Mouse (Mus musculus): ENCODE data around the gene Aplp2. TPM values are rescaled to one million over a fixed set of nuclear protein-coding genes. Genes with fewer than 3 reads are reported as not detected.
"Not testable (repeated sequence)": the region's sequence is repeated elsewhere in the genome, so short reads cannot be mapped to it uniquely, and the experiment has no call there.

Gene Aplp2
- polyA plus RNA-seq, 1 experiment from 2014 or later = 313 TPM

GRCm38 (mm10) chr9:31181291-31182085 is 30.1 kb downstream of the Aplp2 start:
- 86% methylated on average over 10 of the region's 10 CpGs for WGBS
- H3K4me1 ChIP-seq (ENCODE audit: control insufficient read depth, insufficient read depth, low read length) = no peaks in the 10 kb centered on the region
- DNase-seq (no peak), ATAC-seq (ENCODE audit: low FRiP score, low TSS enrichment) (no peak)
- H3K9me3 ChIP-seq (ENCODE audit: control insufficient read depth, low read length) = no peaks in the 10 kb centered on the region
- H3K4me2 ChIP-seq (ENCODE audit: low read length) = no peak overlapping the region
- H3K4me3 ChIP-seq (replicated peaks; ENCODE audit: low read depth, low read length) = no peak overlapping the region
- H3K27ac ChIP-seq (replicated peaks; ENCODE audit: low read depth, low read length) = no peak overlapping the region
- H3K9ac ChIP-seq (replicated peaks; ENCODE audit: low read length) = no peak overlapping the region
- peaks cover 4% of the 10 kb centered on the region; the same call in 1 of the 2 replicates for H3K36me3 ChIP-seq (ENCODE audit: control insufficient read depth, insufficient read depth, low read length)
- no peaks in the 10 kb centered on the region for H3K27me3 ChIP-seq (ENCODE audit: control insufficient read depth, insufficient read depth, low read length)

- H3K27ac ChIP-seq (replicated peaks; ENCODE audit: low read depth, low read length) = 0 out of 2 replicates have a peak overlapping the region, but pooled peaks have one; percentile 20
- DNase-seq = no peak
- H3K9me3 ChIP-seq (ENCODE audit: control insufficient read depth, low read length) = no peaks in the 10 kb centered on the region
- H3K4me3 ChIP-seq (replicated peaks; ENCODE audit: low read depth, low read length) = no peak overlapping the region
- H3K4me1 ChIP-seq (ENCODE audit: control insufficient read depth, insufficient read depth, low read length) = no peaks in the 10 kb centered on the region
- H3K9ac ChIP-seq (replicated peaks; ENCODE audit: low read length) = no peak overlapping the region
- ATAC-seq (ENCODE audit: low FRiP score, low TSS enrichment) = no peak
- WGBS = 92% methylated on average over 6 of the region's 6 CpGs
- peaks cover 16% of the 10 kb centered on the region for H3K36me3 ChIP-seq (ENCODE audit: control insufficient read depth, insufficient read depth, low read length)
- H3K27me3 ChIP-seq (ENCODE audit: control insufficient read depth, insufficient read depth, low read length) = no peaks in the 10 kb centered on the region
- H3K4me2 ChIP-seq (ENCODE audit: low read length) = no peak overlapping the region
Measured at GRCm38 (mm10) chr9:31177692-31178091, 33.9 kb downstream of the Aplp2 start.

GRCm38 (mm10) chr9:31176379-31177130 is 35.1 kb downstream of the Aplp2 start:
- Histone ChIP-seq H3K9me3 (ENCODE audit: control insufficient read depth, low read length) (no peaks in the 10 kb centered on the region), H3K4me2 (ENCODE audit: low read length) (no peak overlapping the region), H3K9ac (replicated peaks; ENCODE audit: low read length) (no peak overlapping the region), H3K27me3 (ENCODE audit: control insufficient read depth, insufficient read depth, low read length) (no peaks in the 10 kb centered on the region), H3K27ac (replicated peaks; ENCODE audit: low read depth, low read length) (no peak overlapping the region), H3K36me3 (ENCODE audit: control insufficient read depth, insufficient read depth, low read length) (peaks cover 17% of the 10 kb centered on the region), H3K4me3 (replicated peaks; ENCODE audit: low read depth, low read length) (no peak overlapping the region), H3K4me1 (ENCODE audit: control insufficient read depth, insufficient read depth, low read length) (no peaks in the 10 kb centered on the region)
- ATAC-seq (ENCODE audit: low FRiP score, low TSS enrichment) (0 out of 2 replicates have a peak, but pooled peaks have one; percentile 53), DNase-seq (peak; percentile 57)
- 84% methylated on average over 8 of the region's 8 CpGs for WGBS

GRCm38 (mm10) chr9:31175978-31176377 is 35.6 kb downstream of the Aplp2 start:
- WGBS = 92% methylated on average over 3 of the region's 3 CpGs
- DNase-seq = no peak
- no peaks in the 10 kb centered on the region for H3K4me1 ChIP-seq (ENCODE audit: control insufficient read depth, insufficient read depth, low read length)
- peaks cover 22% of the 10 kb centered on the region for H3K36me3 ChIP-seq (ENCODE audit: control insufficient read depth, insufficient read depth, low read length)
- H3K27me3 ChIP-seq (ENCODE audit: control insufficient read depth, insufficient read depth, low read length) = no peaks in the 10 kb centered on the region
- H3K4me3 ChIP-seq (replicated peaks; ENCODE audit: low read depth, low read length) = no peak overlapping the region
- no peaks in the 10 kb centered on the region for H3K9me3 ChIP-seq (ENCODE audit: control insufficient read depth, low read length)
- H3K27ac ChIP-seq (replicated peaks; ENCODE audit: low read depth, low read length) = no peak overlapping the region
- H3K9ac ChIP-seq (replicated peaks; ENCODE audit: low read length) = no peak overlapping the region
- no peak for ATAC-seq (ENCODE audit: low FRiP score, low TSS enrichment)
- H3K4me2 ChIP-seq (ENCODE audit: low read length) = no peak overlapping the region

- Histone ChIP-seq H3K27ac (replicated peaks; ENCODE audit: low read depth, low read length) (no peak overlapping the region), H3K27me3 (ENCODE audit: control insufficient read depth, insufficient read depth, low read length) (no peaks in the 10 kb centered on the region), H3K4me1 (ENCODE audit: control insufficient read depth, insufficient read depth, low read length) (no peaks in the 10 kb centered on the region), H3K4me2 (ENCODE audit: low read length) (no peak overlapping the region), H3K4me3 (replicated peaks; ENCODE audit: low read depth, low read length) (no peak overlapping the region), H3K9me3 (ENCODE audit: control insufficient read depth, low read length) (no peaks in the 10 kb centered on the region), H3K36me3 (ENCODE audit: control insufficient read depth, insufficient read depth, low read length) (peaks cover 22% of the 10 kb centered on the region), H3K9ac (replicated peaks; ENCODE audit: low read length) (no peak overlapping the region)
- WGBS = 92% methylated on average over 6 of the region's 6 CpGs
- ATAC-seq (ENCODE audit: low FRiP score, low TSS enrichment) (no peak), DNase-seq (no peak)
Measured at GRCm38 (mm10) chr9:31175346-31175745, 36.3 kb downstream of the Aplp2 start.

GRCm38 (mm10) chr9:31168356-31169093 is 43.1 kb downstream of the Aplp2 start:
- Histone ChIP-seq H3K4me3 (replicated peaks; ENCODE audit: low read depth, low read length) (no peak overlapping the region), H3K9ac (replicated peaks; ENCODE audit: low read length) (no peak overlapping the region), H3K4me1 (ENCODE audit: control insufficient read depth, insufficient read depth, low read length) (no peaks in the 10 kb centered on the region), H3K36me3 (ENCODE audit: control insufficient read depth, insufficient read depth, low read length) (peaks cover 57% of the 10 kb centered on the region), H3K9me3 (ENCODE audit: control insufficient read depth, low read length) (no peaks in the 10 kb centered on the region), H3K27ac (replicated peaks; ENCODE audit: low read depth, low read length) (no peak overlapping the region), H3K4me2 (ENCODE audit: low read length) (no peak overlapping the region), H3K27me3 (ENCODE audit: control insufficient read depth, insufficient read depth, low read length) (no peaks in the 10 kb centered on the region)
- 95% methylated on average over 22 of the region's 22 CpGs for WGBS
- DNase-seq = no peak
- ATAC-seq (ENCODE audit: low FRiP score, low TSS enrichment) = no peak

GRCm38 (mm10) chr9:31167305-31167704 is 44.3 kb downstream of the Aplp2 start:
- H3K4me3 ChIP-seq (replicated peaks; ENCODE audit: low read depth, low read length) = no peak overlapping the region
- ATAC-seq (ENCODE audit: low FRiP score, low TSS enrichment) (no peak), DNase-seq (no peak)
- peaks cover 68% of the 10 kb centered on the region for H3K36me3 ChIP-seq (ENCODE audit: control insufficient read depth, insufficient read depth, low read length)
- no peak overlapping the region for H3K27ac ChIP-seq (replicated peaks; ENCODE audit: low read depth, low read length)
- H3K9ac ChIP-seq (replicated peaks; ENCODE audit: low read length) = no peak overlapping the region
- 93% methylated on average over 13 of the region's 13 CpGs for WGBS
- H3K4me2 ChIP-seq (ENCODE audit: low read length) = no peak overlapping the region
- H3K4me1 ChIP-seq (ENCODE audit: control insufficient read depth, insufficient read depth, low read length) = no peaks in the 10 kb centered on the region
- H3K9me3 ChIP-seq (ENCODE audit: control insufficient read depth, low read length) = no peaks in the 10 kb centered on the region
- H3K27me3 ChIP-seq (ENCODE audit: control insufficient read depth, insufficient read depth, low read length) = no peaks in the 10 kb centered on the region

GRCm38 (mm10) chr9:31165505-31165904 is 46.1 kb downstream of the Aplp2 start:
- not testable (repeated sequence) for H3K4me3 ChIP-seq (replicated peaks; ENCODE audit: low read depth, low read length); H3K4me1 ChIP-seq (ENCODE audit: control insufficient read depth, insufficient read depth, low read length); H3K27me3 ChIP-seq (ENCODE audit: control insufficient read depth, insufficient read depth, low read length); DNase-seq; H3K4me2 ChIP-seq (ENCODE audit: low read length); ATAC-seq (ENCODE audit: low FRiP score, low TSS enrichment); H3K9ac ChIP-seq (replicated peaks; ENCODE audit: low read length); H3K9me3 ChIP-seq (ENCODE audit: control insufficient read depth, low read length); H3K27ac ChIP-seq (replicated peaks; ENCODE audit: low read depth, low read length)
- peaks cover 79% of the 10 kb centered on the region for H3K36me3 ChIP-seq (ENCODE audit: control insufficient read depth, insufficient read depth, low read length)
- WGBS = 89% methylated on average over 3 of the region's 3 CpGs
